Mouse (Mus musculus) embryonic facial prominence, embryonic 12.5 days (tissue): ENCODE measurements around the gene Tfam. TPM values are rescaled to one million over a fixed set of nuclear protein-coding genes. Genes with fewer than 3 reads are reported as not detected.

Experiments used
- ATAC-seq: fragments of 200-750 bp; cut with Nextera tagmentation; 2 replicates; pipeline ENCODE4 v1.8.0; 2017; ENCODE audit not compliant: insufficient number of reproducible peaks, insufficient read depth, low FRiP score, low TSS enrichment
- H3K27ac ChIP-seq: fragments of 300-500 bp; sonication (generic); 2 replicates; pipeline ENCODE4 v1.5.1; 2016; ENCODE audit warnings: mild to moderate bottlenecking
- H3K27me3 ChIP-seq: fragments of 300-500 bp; sonication (generic); 2 replicates; pipeline ENCODE4 v1.6.1; 2016; ENCODE audit warnings: mild to moderate bottlenecking, moderate library complexity
- H3K36me3 ChIP-seq: fragments of 300-500 bp; sonication (generic); 2 replicates; pipeline ENCODE4 v1.6.1; 2016; ENCODE audit warnings: mild to moderate bottlenecking
- H3K4me1 ChIP-seq: fragments of 300-500 bp; sonication (generic); 2 replicates; pipeline ENCODE4 v1.6.1; 2016
- H3K4me2 ChIP-seq: fragments of 300-500 bp; sonication (generic); replicated peaks from 2 replicates; pipeline ENCODE4 v1.6.1; 2016; ENCODE audit warnings: mild to moderate bottlenecking, moderate library complexity
- H3K4me3 ChIP-seq: fragments of 300-500 bp; sonication (generic); 2 replicates; pipeline ENCODE4 v1.5.1; 2016; ENCODE audit warnings: mild to moderate bottlenecking
- H3K9ac ChIP-seq: fragments of 300-500 bp; sonication (generic); 2 replicates; pipeline ENCODE4 v1.6.1; 2016; ENCODE audit warnings: mild to moderate bottlenecking, moderate library complexity
- H3K9me3 ChIP-seq: fragments of 300-500 bp; sonication (generic); 2 replicates; pipeline ENCODE4 v1.6.1; 2016; ENCODE audit warnings: mild to moderate bottlenecking, moderate library complexity
- WGBS: fragments of 180-500 bp; shearing (Covaris S2); methylation state at CpG from one replicate; pipeline ENCODE4 v1.1.7; 2016; 5-methylcytosine and 5-hydroxymethylcytosine counted together
- polyA plus RNA-seq: library from polyadenylated mRNA; unstranded; fragments of >200 nt; fragmentation: Nextera tagmentation; extraction: Ambion mirVana; gene quantifications from 2 replicates; pipeline ENCODE4 v1.2.1, GENCODE M21; 2016

The Tfam gene
- 74.9 and 88.8 TPM in 2 replicates for polyA plus RNA-seq

DNA sequence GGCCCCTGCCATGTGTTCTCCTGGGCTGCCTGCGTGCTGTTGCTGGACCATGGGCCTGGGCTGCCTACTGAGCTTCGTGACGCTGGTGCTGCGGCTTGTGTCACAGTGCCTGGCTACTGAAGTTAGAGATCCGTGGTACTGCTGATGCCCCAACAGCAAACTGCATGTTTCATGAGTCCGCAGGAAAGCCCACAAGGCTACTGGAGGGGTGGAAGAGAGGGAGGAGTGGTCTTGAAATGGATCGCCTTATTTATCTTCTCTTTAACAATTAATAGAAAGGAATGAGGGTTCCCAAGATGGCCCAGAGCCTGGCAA is at the start of gene Tfam:
Tfam (minus strand) TSS at position 41 of the 315 bp plus-strand sequence.
- WGBS, result 8% methylated on average over 7 of the region's 7 CpGs

DNA sequence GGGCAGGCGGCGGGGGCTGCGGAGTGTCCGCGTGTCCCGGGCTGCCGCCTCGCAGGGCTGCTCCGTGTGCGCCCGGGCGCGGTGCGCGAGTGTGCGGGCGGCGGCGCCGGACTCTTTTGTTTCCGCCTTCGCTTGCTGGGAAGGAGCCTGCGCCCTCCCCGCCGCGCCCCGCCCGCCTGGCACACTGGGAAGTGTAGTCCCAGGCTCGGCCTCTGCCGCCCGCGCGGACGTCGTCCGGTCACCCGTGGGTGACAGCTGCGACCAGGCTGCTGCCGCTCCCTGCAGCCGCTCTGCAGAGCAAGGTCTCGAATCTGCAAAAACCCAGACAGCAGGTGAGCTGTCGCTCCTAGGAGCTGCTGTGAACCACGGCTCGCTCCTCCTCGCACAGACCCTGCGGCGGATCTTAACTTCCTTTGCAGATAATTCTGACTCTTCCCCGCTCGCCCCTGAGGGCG is 47.1 kb upstream of the Tfam start, which contains the start of gene Ube2d1:
Ube2d1 (minus strand) TSS at position 137 of the 455 bp plus-strand sequence.
- Histone ChIP-seq H3K9ac (peak within 1 kb of the TSS; percentile 97), H3K4me2 (peak within 1 kb of the TSS; percentile 60), H3K9me3 (no peaks in the 10 kb centered on the region), H3K36me3 (no peaks in the 10 kb centered on the region), H3K27me3 (no peaks in the 10 kb centered on the region), H3K4me1 (peaks cover 16% of the 10 kb centered on the region), H3K4me3 (peak within 1 kb of the TSS; percentile 94), H3K27ac (peak within 1 kb of the TSS; percentile 80)
- WGBS, result under 1% methylated on average over 50 of the region's 50 CpGs
- peak; percentile 96 for ATAC-seq

More for the DNA sequence above, at the start of gene Tfam:
- ATAC-seq, result no peak
- peak within 1 kb of the TSS; percentile 87 for H3K9ac ChIP-seq
- H3K9me3 ChIP-seq, result no peaks in the 10 kb centered on the region
- peaks cover 12% of the 10 kb centered on the region for H3K36me3 ChIP-seq
- H3K4me1 ChIP-seq, result peaks cover 4% of the 10 kb centered on the region; the same call in 1 of the 2 replicates
- no peaks in the 10 kb centered on the region for H3K27me3 ChIP-seq
- peak within 1 kb of the TSS; percentile 90 for H3K4me3 ChIP-seq
- peak within 1 kb of the TSS; percentile 79 for H3K4me2 ChIP-seq
- H3K27ac ChIP-seq, result peak within 1 kb of the TSS; percentile 73

DNA sequence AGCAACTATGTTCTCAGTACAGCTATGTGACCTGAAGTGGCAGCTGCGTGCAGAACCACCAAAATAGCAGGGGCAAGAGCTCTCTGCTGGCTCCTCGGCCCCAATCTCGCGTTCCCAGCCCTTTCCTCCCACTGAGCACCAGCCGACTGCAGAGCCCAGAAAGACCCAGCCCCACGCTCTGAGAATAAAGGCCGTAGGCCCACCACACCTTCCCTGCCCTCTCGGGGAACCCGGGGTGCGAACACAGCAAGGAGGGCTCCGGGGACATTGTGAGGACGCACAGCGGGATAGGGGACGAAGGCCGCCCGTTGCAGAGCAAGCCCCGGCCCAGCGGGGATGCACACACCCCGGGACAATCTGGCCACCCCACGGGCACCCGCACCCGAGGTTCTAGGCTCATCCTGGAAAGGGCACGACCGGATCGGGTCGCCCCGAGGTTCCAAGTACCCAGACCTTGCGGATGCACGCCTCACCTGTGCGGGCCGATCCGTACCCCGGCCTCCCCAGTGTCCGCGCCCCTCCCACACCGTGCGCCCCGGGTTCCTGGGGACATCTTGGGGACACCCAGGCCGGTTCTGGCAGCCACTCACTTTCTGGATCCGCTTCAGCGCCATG is 46.5 kb upstream of the Tfam start:
- Histone ChIP-seq H3K36me3 (no peaks in the 10 kb centered on the region), H3K4me1 (peaks cover 16% of the 10 kb centered on the region), H3K9me3 (no peaks in the 10 kb centered on the region), H3K4me3 (peak overlapping the region; percentile 94), H3K9ac (peak overlapping the region; percentile 97), H3K4me2 (peak overlapping the region; percentile 60), H3K27me3 (no peaks in the 10 kb centered on the region), H3K27ac (peak overlapping the region; percentile 80)
- under 1% methylated on average over 39 of the region's 41 CpGs for WGBS
- peak; percentile 72 for ATAC-seq

DNA sequence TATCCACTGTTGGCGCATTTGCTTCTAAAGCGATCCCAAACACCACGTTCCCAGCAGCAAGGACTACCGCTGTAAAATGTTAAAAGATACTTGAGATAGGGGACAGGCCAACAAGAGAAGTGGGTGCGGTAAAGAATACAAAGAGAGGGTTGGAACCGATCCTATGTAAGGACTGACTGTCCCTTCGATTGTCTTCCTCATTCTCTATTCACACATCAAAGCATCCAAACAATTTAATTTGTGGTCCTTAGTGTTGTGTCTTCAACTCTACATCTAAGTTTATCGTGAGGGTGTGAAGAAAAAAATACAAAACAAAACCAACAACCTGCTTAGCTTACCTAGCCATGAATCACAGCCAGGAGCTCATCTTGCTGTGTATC is 46.0 kb upstream of the Tfam start:
- H3K9me3 ChIP-seq, result no peaks in the 10 kb centered on the region
- H3K4me3 ChIP-seq, result peak overlapping the region; percentile 94
- H3K9ac ChIP-seq, result peak overlapping the region; percentile 97
- H3K4me1 ChIP-seq, result peaks cover 16% of the 10 kb centered on the region
- no peak overlapping the region; the same call in 1 of the 2 replicates for H3K27ac ChIP-seq
- no peaks in the 10 kb centered on the region for H3K27me3 ChIP-seq
- peak overlapping the region; percentile 60 for H3K4me2 ChIP-seq
- H3K36me3 ChIP-seq, result no peaks in the 10 kb centered on the region
- WGBS, result 18% methylated on average over 8 of the region's 8 CpGs
- no peak for ATAC-seq

DNA sequence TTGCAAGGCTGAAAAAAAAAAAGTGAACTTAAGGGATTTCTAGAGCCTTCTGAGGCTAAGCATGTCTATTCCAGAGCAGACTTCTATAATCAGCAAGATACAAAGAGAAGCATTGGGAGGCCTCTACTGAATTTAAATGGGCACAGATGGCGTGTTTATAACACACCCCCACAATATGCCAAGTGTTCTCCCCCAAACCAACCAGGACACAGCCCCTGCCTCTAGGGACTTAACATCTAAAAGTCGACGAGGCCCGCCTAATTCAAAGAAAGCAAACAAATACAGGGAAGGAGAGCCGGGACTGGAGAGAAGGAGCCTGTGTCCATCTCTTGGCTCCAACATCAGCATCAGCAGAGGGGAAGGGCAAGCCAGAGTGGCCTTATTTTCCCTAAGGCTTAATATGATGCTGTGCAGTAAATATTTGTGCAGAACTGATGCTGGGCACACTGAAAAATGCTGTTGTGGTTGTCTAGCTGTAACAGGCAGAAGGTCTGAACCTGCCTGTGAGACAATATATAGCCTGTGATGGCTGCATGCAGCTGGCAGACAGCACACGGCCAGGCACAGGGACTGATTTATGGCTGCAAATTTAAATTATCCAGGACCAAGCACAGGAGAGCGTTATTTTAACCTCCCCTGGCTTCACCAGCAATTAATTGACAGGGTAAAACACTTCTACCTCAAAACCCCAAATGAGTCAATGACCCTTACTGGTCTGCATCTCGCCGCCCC is 35.1 kb upstream of the Tfam start:
- Histone ChIP-seq H3K4me3 (no peak overlapping the region), H3K36me3 (0 out of 2 replicates have a peak, but pooled peaks cover 6% of the 10 kb centered on the region), H3K27me3 (no peaks in the 10 kb centered on the region), H3K4me1 (peaks cover 5% of the 10 kb centered on the region; the same call in 1 of the 2 replicates), H3K9ac (no peak overlapping the region), H3K9me3 (no peaks in the 10 kb centered on the region), H3K4me2 (no peak overlapping the region), H3K27ac (no peak overlapping the region)
- WGBS, result 51% methylated on average over 9 of the region's 9 CpGs
- ATAC-seq, result no peak

DNA sequence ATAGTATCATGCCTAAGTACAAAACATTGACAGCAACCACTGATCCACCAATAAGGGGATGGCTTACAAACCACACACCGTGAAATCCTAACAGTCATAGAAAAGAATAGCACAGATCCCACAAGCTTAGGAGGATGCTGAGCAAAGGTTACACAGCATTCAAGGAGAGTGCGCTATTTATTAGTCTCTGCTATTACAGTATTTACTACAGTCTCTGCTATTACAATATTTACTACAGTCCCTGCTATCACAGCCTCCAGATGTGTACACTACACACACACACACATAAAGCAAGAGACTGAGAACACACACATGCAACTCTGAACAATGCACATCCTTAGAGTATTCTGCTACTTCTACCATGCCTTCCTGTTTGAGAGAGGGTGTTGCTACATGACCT is 29.9 kb upstream of the Tfam start:
- Histone ChIP-seq H3K9ac (no peak overlapping the region), H3K27me3 (no peaks in the 10 kb centered on the region), H3K27ac (no peak overlapping the region), H3K4me2 (no peak overlapping the region), H3K36me3 (no peaks in the 10 kb centered on the region), H3K9me3 (no peaks in the 10 kb centered on the region), H3K4me3 (no peak overlapping the region), H3K4me1 (peaks cover 2% of the 10 kb centered on the region; the same call in 1 of the 2 replicates)
- ATAC-seq, result no peak
- 85% methylated on average over 2 of the region's 2 CpGs for WGBS

DNA sequence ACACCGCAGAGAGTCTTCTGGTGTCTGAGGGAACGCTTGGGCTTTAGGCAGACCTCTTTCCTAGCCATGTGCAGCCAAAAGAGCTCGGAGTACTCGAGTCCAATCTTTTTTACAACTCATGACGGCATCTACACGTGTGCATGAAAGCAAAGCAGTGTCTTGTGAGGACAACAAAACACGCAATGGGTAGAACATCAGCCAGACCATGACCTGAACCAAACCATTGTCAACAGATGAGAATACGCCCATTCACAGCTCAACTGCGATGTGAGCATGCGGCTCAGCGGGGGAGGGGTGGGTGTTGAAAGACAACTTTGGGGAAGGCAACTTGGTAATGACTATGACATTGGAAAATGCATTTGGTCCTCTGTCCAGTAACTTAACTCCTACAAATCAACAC is 29.4 kb upstream of the Tfam start:
- Histone ChIP-seq H3K9ac (no peak overlapping the region), H3K27ac (no peak overlapping the region), H3K4me2 (no peak overlapping the region), H3K4me3 (no peak overlapping the region), H3K4me1 (peaks cover 2% of the 10 kb centered on the region; the same call in 1 of the 2 replicates), H3K36me3 (no peaks in the 10 kb centered on the region), H3K9me3 (no peaks in the 10 kb centered on the region), H3K27me3 (no peaks in the 10 kb centered on the region)
- ATAC-seq, result no peak
- WGBS, result 87% methylated on average over 11 of the region's 11 CpGs

DNA sequence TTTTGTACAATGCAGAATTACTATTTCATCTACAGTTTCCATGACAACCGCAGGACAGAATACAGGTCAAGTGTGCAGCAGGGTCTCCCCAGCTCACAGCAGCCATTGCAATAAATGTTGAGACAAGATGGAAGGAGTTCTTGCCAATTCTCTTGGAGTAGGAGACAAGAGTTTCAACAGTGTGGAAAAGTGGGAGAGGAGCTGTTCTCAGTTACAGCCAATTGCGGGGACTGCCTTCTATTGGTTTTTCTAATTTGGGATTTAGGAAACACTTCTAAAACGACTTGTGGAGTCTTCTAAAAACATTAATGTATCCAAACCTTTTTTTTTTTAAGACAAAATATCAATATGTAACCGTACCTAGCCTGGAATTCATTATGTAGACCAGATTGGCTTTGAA is 27.0 kb upstream of the Tfam start:
- WGBS, result 70% methylated on average over 4 of the region's 4 CpGs
- no peak for ATAC-seq

DNA sequence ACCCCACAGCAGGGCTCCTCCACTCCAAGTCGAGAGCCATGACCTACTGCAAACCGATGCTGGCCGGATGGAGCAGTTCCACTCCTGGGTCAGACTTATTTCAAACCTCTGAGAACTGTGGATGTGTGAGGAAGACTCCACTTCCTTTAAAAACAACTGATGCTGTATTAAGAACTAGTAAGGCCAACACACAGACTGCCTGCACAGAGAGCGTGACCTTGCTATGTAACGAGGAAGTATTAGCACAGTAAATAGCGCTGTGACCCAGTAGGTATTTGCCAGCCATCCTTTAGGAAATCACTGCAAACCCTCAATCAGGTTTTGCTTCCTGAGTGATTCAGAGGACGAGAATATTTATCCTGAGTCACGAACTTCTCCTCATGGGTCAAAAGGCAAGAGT is 23.6 kb upstream of the Tfam start:
- Histone ChIP-seq H3K9ac (no peak overlapping the region), H3K27ac (no peak overlapping the region), H3K36me3 (peaks cover 25% of the 10 kb centered on the region), H3K27me3 (no peaks in the 10 kb centered on the region), H3K4me1 (peaks cover 2% of the 10 kb centered on the region; the same call in 1 of the 2 replicates), H3K4me2 (no peak overlapping the region), H3K9me3 (no peaks in the 10 kb centered on the region), H3K4me3 (no peak overlapping the region)
- no peak for ATAC-seq
- WGBS, result 86% methylated on average over 8 of the region's 8 CpGs

More for the DNA sequence above, 27.0 kb upstream of the Tfam start:
- H3K9ac ChIP-seq, result no peak overlapping the region
- no peaks in the 10 kb centered on the region for H3K9me3 ChIP-seq
- no peak overlapping the region for H3K4me2 ChIP-seq
- H3K27ac ChIP-seq, result no peak overlapping the region
- no peak overlapping the region for H3K4me3 ChIP-seq
- H3K36me3 ChIP-seq, result peaks cover 11% of the 10 kb centered on the region; the same call in 1 of the 2 replicates
- peaks cover 2% of the 10 kb centered on the region; the same call in 1 of the 2 replicates for H3K4me1 ChIP-seq
- H3K27me3 ChIP-seq, result no peaks in the 10 kb centered on the region

DNA sequence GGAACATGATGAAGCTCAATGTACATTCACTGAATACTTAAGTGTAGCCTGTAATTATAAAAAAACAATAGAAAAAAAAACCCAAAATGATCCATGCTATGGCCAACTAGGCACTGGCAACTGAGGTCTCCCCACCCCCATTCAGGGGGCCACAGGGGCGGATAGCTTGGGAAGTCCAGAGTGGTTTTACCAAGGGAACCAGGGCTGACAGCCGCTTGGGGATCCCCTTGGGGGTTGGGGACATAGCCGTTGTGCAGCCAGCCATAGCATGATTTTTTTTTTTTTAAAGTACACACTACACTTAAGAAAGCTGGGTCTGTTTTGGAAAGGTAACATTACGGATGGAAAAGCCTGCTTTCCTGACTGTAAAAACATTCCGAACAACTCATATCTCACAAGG is 20.9 kb upstream of the Tfam start:
- Histone ChIP-seq H3K4me1 (peaks cover 2% of the 10 kb centered on the region; the same call in 1 of the 2 replicates), H3K9ac (no peak overlapping the region), H3K4me2 (no peak overlapping the region), H3K9me3 (no peaks in the 10 kb centered on the region), H3K27me3 (no peaks in the 10 kb centered on the region), H3K27ac (no peak overlapping the region), H3K4me3 (no peak overlapping the region), H3K36me3 (peaks cover 42% of the 10 kb centered on the region)
- 73% methylated on average over 5 of the region's 5 CpGs for WGBS
- no peak for ATAC-seq

DNA sequence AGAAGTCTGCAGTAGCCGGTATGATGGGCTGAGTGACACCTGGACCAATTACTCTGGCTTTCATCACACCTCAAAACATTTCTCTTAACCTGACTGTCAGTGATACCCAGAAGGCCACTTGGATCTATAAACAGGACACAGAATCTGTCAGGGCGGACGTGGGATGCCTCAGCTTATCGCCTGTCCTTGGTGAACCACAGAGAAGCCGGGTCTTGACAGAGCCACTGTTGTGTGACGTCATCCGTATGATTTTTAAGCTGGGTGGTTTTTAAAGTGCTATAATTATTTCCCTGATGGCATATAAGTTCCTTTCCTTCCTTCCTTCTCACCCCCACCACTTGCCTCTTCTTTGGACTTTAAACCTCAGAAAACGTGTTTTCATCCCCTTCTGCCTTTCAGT is 20.4 kb upstream of the Tfam start:
- Histone ChIP-seq H3K27ac (no peak overlapping the region), H3K27me3 (no peaks in the 10 kb centered on the region), H3K9me3 (no peaks in the 10 kb centered on the region), H3K4me1 (no peaks in the 10 kb centered on the region; the same call in 1 of the 2 replicates), H3K4me3 (no peak overlapping the region), H3K36me3 (peaks cover 42% of the 10 kb centered on the region), H3K9ac (no peak overlapping the region), H3K4me2 (no peak overlapping the region)
- no peak for ATAC-seq
- 84% methylated on average over 8 of the region's 8 CpGs for WGBS

DNA sequence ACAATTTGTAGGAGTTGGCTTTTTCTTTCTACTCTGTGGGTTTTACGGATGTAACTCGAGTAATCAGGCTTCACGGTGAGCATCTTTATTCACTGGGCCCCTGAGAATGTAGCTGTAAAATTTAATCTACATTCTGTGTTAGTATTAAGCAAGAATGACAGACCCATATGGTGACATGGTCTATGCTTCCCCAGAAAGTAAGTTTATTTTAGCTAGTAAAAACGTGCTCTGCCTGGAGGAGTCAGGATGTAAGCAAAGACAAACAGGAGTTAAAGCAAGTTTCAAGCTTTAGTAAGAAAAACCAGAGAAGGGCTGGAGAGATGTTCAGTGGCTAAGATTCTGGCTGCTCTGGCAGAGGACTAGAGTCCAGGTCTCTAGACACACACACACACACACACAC is 15.1 kb upstream of the Tfam start:
- H3K4me2 ChIP-seq, result no peak overlapping the region
- 60% methylated on average over 4 of the region's 4 CpGs for WGBS
- H3K36me3 ChIP-seq, result peaks cover 26% of the 10 kb centered on the region
- H3K27ac ChIP-seq, result no peak overlapping the region
- H3K9ac ChIP-seq, result no peak overlapping the region
- ATAC-seq, result no peak
- no peaks in the 10 kb centered on the region for H3K27me3 ChIP-seq
- H3K4me3 ChIP-seq, result no peak overlapping the region
- H3K9me3 ChIP-seq, result no peaks in the 10 kb centered on the region
- H3K4me1 ChIP-seq, result no peaks in the 10 kb centered on the region
